Mouse (Mus musculus): ENCODE results near the gene Methig1.
"Not testable (repeated sequence)": the region's sequence is repeated elsewhere in the genome, so short reads cannot be mapped to it uniquely, and the experiment has no call there.

Methig1 gene

GRCm38 (mm10) chr15:100395561-100395960 lies 42.6 kb downstream of the Methig1 start:
- DNase-seq (ENCODE audit: low spot score in 2 of 2): no peak

- no peak for DNase-seq (ENCODE audit: low spot score in 2 of 2)
Measured at GRCm38 (mm10) chr15:100400592-100401250, 47.8 kb downstream of the Methig1 start.

DNA sequence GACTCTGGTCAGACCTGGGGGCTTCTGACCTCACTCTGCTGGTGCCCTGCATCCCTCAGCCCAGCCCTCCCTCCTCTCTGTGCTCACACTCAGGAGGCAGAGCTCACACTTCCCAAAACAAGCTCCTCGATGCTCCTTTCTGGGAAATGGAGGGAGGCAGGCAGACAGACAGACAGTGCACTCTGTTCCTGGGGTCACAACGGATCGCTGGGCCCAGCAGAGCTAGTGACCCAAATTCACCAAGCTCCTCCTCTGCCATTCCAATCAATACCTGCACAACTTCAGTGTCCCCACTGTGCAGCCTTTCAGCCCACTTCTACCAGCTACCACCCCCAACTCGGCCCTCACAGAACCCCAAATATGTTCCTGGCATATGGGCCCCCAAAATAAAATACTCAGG lies 48.9 kb downstream of the Methig1 start:
- DNase-seq (ENCODE audit: low spot score in 2 of 2): no peak

- no peak for DNase-seq (ENCODE audit: low spot score in 2 of 2)
Measured at GRCm38 (mm10) chr15:100402347-100402746, 49.4 kb downstream of the Methig1 start.

DNA sequence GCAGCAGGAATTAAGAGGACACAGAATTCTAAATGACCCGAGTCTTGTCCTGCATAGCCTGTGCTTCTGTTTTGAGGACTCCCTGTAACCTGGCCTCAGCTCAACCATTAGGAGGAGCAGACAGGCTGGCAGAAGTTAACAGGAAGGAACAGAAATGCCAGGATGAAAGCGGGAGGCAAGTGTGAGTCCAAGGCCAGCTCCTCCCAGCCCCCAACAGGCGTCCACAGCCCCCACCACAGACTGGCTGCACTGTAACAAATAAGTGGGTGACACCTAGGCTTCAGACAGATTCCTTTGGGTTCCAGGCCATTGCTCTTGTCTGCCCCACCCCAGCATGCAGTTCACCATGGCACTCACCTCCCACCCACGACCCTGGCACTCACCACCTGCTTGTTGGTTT lies 49.8 kb downstream of the Methig1 start:
- DNase-seq (ENCODE audit: low spot score in 2 of 2): no peak

GRCm38 (mm10) chr15:100403318-100404000 lies 50.5 kb downstream of the Methig1 start:
- DNase-seq (ENCODE audit: low spot score in 2 of 2): no peak

GRCm38 (mm10) chr15:100406088-100406487 lies 53.1 kb downstream of the Methig1 start:
- DNase-seq (ENCODE audit: low spot score in 2 of 2): no peak

DNA sequence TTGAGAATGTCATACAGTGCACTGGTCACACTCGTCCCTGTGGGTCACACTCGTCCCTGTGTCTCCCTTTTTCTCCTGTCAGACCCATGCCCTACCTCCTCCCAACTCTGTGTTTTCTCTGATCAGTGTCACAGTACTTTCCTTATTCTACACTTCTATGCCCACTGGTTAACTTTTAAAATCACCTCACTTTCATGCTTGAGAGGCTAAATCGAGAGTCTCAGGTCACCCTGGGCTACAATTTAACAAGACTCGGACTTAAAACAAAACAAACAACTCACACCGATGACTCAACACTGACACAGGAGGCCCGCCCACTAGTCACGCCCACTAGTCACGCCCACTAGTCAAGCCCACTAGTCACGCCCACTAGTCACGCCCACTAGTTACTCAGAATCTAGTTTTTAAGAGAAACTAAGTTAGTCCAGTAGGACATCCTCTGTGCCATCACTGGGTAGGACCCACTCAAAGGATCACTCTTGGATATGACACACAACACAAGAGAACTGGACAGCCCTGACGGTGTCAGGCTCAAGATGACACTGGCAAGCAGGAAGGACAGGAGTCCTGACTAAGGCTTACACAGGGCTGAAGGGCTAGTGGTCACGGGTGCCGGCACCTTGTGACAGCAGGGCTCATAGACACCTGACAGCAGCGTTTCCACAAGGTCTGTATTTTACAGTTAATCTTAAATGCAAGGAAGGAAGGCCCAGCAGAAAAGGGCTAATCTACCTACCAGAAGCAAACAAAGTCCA lies 58.1 kb downstream of the Methig1 start:
- DNase-seq (ENCODE audit: low spot score in 2 of 2): no peak

DNA sequence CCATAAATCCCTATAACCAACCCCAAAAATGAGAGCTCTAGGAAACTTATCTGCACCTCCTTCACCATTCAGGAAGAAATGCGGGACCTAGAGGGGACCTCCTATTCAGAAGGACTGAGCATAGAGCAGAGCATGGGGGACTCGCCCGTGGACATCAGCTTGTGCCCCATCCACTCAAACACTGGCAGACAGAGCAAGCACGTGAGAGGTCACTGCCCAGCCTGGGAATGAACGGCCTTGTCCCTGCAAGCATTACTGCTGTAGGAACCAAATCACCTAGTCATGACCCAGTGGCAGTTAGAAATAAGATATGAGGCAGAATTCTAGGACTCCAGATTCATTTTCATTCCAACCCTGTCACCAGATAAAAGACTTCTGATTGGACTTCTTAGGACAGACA lies 58.8 kb downstream of the Methig1 start:
- no peak for DNase-seq (ENCODE audit: low spot score in 2 of 2)

DNA sequence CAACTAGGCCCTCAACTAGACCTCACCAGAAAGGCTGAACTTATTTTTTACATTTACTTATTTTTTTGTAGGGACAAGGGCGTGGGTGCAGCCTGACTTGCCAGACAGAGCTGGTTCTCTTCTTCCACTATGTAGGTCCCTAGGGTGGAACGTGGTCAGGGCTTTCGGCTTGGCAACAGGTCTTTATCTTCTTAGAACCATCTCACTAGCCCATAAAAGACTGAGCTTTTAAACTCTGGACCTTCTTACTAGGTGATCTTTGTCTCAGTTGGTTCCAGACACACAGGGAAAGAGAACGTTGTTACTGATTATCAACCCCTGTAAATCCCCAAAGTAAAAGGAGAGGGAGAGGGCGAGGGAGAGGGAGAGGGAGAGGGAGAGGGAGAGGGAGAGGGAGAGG lies 60.4 kb downstream of the Methig1 start:
- no peak for DNase-seq (ENCODE audit: low spot score in 2 of 2)

GRCm38 (mm10) chr15:100414011-100414410 lies 61.1 kb downstream of the Methig1 start:
- no peak for DNase-seq (ENCODE audit: low spot score in 2 of 2)

DNA sequence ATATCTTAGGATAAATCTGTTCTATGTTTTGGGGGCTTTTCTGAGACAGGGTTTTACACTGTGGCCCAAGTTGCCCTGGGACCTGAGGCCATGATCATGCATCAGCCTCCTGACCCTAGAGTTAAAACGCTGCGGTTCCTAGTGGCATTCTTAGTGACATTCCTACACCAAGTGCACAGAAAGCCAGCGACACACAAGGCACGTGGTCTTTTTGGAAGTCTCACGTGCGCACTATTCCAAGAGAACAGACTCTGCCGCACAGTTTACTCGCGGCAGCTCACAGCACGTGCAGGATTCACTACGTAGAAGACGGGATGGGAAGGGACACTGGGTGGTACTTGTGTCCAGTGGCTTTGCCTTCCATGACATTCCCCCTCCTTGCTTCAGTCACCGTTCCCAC lies 62.0 kb downstream of the Methig1 start:
- no peak for DNase-seq (ENCODE audit: low spot score in 2 of 2)

DNA sequence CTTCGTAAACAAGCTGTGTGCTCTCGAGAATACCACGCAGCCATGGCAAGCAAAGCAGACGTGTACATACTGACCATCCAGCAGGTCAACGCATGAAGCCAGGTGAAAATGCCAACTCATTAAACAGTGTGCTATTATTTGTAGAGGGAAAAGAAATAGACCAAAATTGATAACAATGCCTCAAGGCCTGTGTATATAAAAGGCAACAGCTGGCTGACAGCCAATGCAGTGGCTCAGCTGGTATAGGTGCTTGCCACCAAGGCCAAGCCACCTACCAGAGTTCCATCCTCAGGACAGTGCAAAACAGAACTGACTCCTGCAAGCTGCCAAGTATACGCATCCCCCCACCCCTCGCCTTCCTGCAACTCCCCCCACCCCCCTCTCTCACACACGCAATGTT lies 62.7 kb downstream of the Methig1 start:
- no peak for DNase-seq (ENCODE audit: low spot score in 2 of 2)

- no peak for DNase-seq (ENCODE audit: low spot score in 2 of 2)
Measured at GRCm38 (mm10) chr15:100417854-100418450, 65.0 kb downstream of the Methig1 start.

GRCm38 (mm10) chr15:100419311-100419710 lies 66.4 kb downstream of the Methig1 start:
- no peak for DNase-seq (ENCODE audit: low spot score in 2 of 2)

- no peak for DNase-seq (ENCODE audit: low spot score in 2 of 2)
Measured at GRCm38 (mm10) chr15:100419901-100420745, 67.2 kb downstream of the Methig1 start.

DNA sequence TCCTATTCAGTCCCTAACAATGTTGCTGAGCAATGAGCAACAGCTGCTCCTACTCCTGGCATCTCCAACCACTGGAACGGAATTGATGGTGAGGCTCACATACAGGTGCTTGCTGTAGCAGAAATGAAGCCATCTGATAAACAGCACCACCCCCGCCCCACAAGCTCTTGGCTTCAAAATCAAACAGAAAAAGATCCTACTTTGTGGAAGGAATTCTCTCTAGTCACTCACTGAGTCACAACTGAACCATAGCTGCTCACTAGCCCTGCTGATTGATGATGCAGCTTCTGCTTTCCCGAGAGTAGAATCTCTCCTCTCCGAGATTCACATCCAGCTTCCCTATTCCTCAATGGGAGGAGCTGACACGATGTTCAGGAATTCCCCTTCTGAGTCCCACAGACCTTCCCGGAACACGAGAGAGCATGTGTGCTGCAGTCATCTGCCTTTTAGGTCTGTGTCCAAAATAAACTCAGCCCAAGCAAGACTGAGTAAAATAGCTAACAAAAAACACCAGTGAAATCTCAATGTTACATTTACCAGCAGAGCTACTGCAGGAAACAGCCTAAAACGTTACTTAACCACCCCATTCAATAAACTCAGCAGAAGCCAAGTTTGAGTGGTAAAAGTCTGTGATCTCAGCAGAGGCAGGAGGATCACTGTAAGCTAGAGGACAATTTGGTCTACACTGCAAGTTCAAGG lies 68.3 kb downstream of the Methig1 start:
- DNase-seq (ENCODE audit: low spot score in 2 of 2): no peak

DNA sequence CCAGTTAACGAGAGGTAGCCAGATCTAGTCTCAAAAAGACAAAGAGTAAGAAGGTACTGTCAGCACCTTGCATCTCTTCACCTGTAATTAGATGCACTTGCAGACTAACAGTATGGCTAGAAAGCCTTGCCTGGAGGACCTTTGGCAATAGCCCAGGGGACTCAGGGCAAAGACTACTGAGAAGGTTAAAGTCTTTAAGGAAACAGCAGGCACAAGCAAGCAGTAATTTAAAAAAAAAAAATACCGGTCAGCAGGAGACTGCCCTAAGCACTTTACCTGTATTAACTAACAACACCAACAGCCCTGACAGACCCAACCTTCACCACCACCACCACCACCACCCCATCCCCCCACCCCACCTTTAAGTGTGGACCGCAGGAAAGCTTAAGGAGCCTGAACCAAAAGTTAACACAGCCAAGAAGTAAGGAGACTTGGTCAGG lies 68.8 kb downstream of the Methig1 start, which contains the start of gene Gm5475:
Gene Gm5475, plus strand, starts transcription at position 390 of the 440 bp plus-strand sequence.
- not testable (repeated sequence) for DNase-seq (ENCODE audit: low spot score in 2 of 2)

DNA sequence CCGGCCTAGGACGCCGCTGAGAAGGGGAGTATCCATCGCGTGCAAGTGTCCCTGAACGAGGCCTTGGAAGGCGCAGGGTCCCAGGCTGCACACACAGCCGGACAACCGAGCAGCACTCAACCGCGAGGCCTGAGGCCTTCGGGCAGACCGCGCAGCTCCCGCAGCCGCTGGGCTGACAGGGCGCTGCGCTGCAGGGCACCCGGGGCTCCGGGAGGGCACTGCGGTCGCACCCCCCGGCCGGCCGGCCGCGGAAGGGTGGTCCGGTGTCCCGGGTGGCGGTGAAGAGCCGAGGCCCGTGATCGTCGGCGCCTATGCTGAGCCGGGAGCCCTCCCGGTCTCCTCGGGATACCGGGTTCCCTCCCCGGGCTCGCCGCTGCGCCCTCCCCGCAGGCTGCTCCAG lies 69.5 kb downstream of the Methig1 start:
- no peak for DNase-seq (ENCODE audit: low spot score in 2 of 2)

All from urinary bladder, postnatal 4 days (tissue).